Mouse (Mus musculus): ENCODE measurements at regions not wholly inside any gene's neighbourhood (a gene's known extent, or its start where the extent isn't known, plus 50 kb on each side); places are given as distances from the start of the nearest gene placed in this dataset.

DNA sequence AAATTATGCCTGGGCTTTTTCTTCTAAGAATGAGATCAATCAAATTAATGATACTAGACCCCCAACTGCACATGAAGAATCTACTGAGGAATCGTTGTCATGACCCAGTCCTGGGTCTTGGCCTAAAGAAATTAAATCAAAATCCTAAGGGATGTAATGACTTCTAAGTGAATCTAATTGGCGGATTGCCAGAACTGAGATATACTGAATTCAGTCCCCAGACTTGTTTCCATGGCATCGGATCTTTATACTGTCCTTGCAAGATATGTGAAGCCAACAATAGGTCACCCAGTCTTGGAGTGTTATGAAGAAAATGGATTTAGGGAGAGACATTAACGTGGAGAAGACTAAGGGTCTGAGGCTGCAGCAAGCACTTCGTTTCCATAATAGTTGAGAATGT lies 360.4 kb upstream of the Kif18a start:
- TF ChIP-seq POLR2A (IDR thresholded peaks at IDR 0.05; ENCODE audit: low read depth, low read length) (no peak), CTCF (IDR thresholded peaks at IDR 0.05; ENCODE audit: borderline replicate concordance, insufficient read depth, low read length) (no peak)

All from embryonic fibroblast, embryonic 13.5 days (primary cell).